Mouse (Mus musculus) c-Kit-positive CD71-negative TER-119-negative erythroid progenitor cells, embryonic 14.5 days (primary cell): Measurements from ENCODE around the gene Arhgap15.

ENCODE experiments used
- DNase-seq: peaks from one replicate; pipeline ENCODE4 v3.0.0-alpha.2; 2013; ENCODE audit warnings: low read depth

The Arhgap15 gene

DNA sequence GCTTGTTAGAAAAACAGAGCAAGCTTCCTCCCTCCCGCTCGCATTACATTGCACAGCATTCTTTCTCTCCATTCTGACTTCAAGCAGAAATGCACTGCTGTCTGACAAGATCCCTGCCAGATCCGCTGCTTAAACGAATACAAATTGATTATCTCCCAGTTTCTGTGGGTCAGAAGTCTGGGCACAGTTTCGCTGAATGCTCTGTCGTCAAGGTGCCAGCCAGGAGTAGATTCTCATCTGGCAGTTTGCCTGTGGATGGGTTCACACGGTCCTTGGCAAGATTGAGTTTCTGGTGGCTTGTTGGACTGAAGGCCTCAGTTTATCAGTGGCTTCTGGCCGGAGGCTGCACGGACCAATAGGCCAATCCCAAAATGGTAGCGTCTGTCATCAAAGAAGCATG, 435.9 kb downstream of the Arhgap15 start:
- no peak for DNase-seq

DNA sequence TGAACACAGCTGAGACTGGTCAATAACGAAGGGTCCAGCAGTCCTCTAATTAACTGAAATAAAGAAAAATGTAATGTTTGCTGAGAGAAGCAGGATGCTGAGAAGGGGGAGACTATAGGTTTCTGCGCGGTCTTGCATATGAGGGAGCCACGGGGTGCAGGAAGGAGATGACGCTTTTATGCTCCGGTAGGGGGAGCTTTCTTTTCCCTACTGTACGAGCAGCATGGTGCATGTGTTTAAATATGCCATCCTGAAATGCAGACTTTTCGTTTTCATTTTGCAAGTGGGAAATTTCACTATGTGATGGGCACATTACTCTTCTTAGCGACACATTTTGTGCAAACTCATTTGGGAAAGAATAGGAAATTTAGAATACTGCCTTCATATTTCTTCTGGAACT, 442.1 kb downstream of the Arhgap15 start:
- DNase-seq: no peak

DNA sequence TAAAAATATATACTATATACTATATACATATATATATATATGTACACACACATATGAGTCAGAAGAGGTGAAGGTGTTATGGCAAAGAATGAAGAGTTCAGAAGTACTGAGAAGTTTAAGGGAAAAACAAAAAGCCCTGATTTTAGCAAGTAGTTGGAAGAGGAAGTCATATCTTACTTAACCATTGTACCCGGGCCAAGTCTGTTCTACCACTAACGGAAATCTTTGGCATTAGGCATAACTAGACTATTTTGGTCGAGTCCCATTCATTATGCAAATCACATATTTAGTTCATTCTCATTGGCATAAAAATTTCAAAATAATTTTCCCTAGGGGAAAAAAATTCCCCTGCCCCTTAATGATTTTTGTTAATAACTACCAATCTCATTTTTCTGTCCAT, 443.4 kb downstream of the Arhgap15 start:
- no peak for DNase-seq

DNA sequence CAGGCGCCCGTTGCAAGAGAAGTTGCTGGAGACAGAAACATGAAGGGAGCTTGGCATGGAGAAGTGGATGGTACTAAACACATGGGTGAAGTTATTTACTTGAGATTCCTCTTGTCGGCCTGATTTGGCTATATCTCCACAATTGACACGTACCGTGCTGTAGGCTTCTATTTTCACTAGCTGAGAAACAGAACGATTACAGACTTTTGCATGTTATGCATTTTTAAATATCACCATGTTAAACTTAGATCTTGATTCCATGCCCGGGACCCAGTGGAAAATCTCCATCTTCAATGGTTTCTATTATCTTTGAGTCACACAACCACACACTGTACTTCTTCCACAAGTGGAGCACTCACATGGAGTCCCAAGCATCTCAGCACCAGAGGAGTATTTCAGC, 466.9 kb downstream of the Arhgap15 start:
- no peak for DNase-seq

DNA sequence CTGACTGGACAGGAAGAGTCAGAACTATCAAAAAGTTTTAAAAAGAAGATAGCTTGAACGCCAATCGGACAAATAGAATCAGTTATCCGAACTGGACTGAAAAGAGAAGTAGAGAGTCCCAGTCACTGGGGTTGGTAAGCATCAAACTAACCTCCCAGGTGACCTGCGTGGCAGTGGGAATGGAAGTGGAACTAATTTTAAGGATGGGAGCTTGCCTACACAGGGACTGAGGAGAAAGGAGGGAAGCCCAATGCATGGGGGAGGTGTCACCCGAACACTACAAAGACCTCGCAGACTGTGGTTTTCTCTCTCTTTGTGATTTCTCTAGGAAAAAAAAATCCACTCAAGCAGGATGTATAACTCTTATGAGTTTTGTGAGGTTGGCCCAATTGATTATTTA, 469.2 kb downstream of the Arhgap15 start:
- DNase-seq: no peak

DNA sequence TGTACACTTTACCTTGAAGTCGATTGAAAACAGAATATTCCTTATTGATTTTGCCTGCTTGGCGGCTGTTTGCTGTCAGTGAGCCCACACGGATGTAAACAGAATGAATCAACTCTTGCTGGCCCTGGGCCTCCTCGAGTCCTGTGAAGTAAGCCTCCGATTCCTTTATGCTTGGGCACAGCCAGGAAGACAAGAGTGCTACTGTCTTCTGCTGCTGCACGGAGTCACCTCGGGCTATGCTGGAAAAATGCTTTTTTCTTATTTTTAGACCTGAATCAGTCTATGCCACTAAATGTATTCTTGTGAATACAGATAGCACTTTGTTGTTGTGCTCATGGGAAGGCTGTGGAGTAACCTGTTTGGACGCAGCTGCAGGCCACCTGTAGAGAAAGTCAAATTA, 469.7 kb downstream of the Arhgap15 start:
- no peak for DNase-seq

DNA sequence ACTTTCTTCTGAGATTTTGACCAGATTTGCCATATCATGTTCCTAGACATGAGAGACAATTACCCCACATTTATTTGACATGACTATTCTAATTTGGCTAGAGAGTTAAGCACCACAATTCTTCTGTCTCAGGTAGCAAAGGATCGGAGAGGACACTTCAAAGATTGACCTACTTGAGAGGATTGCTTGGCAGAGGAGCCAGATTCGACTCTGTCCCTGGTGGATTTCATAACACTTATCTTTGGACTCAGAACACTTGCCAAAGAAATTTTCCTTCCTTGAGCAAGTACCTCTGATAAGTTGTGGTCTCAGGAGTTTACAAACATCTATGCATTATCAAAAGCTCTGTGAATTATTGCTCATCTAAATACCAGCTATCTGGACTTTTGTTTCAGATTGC, 473.1 kb downstream of the Arhgap15 start:
- no peak for DNase-seq

DNA sequence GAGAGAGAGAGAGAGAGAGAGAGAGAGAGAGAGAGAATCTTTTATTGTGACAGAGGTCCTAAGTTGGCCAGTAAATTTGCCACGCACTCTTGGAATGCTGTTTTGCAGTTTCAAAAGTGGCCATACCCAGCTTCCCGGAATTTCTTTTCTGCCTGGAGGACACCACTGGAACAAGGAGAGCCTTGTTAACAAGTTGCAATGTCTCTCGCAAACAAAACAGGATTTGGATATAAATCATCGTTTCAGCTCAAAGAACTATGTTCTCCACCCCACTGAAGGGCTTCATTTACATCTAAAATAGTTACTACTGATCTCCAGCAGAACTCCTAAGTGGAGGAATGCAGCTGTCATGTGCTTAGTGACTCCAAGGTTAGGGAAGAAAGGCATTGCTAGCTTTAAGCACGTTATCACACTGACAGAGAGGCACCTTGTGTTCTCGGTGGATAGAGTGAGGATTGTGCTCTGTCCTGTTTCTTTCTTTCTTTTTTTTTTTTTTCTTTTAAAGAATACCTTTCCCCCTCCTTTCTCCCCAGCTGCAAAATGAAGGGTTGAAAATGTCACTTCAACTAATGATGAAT, 473.6 kb downstream of the Arhgap15 start:
- no peak for DNase-seq

DNA sequence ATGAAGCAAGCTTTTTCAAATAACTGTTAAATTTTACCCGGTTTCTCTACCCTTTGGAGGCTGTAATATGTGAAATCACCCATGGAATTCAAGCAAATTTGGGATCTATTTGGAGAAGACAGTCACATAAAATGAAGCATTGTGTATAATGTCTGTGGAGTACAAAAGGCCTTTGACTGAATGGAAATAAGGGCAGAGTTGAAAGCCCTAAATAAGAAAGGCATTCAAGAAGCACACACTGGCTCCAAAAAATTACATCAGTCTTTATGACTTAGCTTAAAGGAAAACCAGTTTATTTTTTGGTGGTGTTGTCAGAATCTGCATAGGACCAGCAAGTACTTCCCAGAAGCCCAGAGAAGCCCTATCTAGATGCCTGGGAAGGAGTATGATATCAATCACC, 486.2 kb downstream of the Arhgap15 start:
- no peak for DNase-seq

DNA sequence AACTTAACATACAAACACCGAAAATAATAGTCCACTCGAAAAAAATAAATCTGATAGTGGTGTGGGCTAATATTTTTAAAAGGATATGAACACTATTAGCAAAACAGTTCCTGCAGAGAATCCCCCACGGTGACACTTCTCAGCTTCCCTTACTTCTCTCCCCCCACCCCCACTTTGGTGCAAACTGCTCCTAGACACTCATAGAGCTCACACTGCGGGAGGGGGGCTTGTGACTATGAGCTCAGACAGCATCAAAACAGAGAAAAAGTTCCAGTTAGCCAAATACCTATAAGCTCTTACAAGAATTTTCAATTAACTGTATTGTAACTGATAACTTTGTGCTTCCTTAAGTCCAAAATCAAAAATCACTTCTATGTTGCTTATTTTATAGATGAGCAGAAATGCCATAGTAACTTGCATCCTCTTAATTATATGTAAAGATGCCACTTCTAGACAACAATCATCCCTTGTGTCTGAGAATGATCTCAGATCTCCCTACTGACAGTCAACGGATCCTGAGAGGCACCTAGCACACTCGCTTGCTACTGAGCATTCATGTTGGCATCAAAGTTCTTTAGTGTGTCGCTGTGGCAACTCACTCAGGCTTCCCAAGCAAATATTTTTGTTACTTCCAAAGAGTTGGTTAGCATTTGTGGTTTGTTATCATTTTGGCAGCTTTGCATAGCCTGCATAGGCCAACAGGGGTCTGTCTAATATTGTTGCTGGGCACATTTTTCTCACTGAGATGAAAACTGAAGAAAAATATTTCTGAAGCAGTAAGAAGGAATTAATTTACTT, 493.2 kb downstream of the Arhgap15 start:
- no peak for DNase-seq

DNA sequence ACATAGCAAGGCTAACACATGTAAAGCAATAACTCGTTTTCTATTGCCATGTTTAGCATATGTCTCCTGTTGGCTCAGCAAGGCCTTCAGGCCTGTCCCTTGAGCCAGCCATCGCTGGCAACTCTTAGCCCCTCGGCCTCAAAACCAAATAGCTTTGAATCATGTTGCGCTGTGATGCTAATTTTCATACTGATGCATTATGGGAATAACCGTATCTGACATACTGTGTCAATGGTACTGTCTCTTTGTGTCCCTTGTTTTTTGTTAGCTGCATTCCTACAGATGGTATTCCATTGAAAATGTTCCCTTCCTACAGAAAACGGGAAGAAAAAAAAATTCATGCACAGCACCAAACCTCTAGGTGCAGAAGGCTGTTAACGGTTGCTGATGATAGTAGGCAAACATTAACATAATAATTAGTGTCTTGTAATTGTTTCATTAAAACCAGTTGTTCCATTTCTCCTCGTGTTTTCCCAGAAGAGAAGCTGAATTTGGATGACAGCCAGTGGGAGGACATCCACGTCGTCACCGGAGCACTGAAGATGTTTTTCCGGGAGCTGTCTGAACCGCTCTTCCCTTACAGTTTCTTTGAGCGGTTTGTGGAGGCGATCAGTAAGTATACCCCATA, 494.1 kb downstream of the Arhgap15 start:
- DNase-seq: no peak

DNA sequence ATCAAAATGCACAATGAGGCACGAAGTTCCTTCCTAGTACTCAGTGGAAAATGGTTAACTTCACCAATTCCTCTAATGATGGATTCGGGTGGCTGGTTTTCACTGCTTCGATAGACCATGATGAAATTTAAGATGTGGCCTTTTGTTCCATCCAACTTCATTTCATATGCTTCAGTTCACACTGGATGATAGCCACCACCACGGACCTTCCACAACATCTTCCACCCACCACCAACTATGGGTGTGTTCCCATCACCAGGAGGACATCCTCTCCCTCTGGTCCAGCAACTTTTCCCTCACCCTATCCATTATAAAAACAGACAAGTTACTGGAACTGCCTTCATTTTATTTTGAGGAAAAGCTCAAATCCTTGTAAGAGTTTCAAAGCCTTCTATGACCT, 506.7 kb downstream of the Arhgap15 start:
- no peak for DNase-seq

DNA sequence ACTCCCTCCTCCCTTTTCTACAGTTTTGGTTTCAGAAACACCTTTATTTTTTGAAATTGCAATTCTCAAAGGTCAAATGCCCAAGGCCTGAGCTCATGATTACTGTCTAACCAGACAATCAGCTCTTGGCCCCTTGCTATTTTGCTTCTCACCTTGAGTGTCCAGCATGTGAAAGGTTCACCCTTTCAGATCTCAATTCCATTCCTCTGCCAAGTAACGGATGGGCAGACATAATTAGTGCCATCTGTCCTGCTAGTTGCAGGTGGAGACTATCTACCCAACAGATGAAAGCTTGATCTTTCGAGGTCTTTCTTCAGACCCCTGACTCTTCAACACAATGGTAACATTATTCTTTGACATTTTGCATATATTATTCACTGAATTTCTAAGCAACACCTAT, 509.3 kb downstream of the Arhgap15 start:
- no peak for DNase-seq

DNA sequence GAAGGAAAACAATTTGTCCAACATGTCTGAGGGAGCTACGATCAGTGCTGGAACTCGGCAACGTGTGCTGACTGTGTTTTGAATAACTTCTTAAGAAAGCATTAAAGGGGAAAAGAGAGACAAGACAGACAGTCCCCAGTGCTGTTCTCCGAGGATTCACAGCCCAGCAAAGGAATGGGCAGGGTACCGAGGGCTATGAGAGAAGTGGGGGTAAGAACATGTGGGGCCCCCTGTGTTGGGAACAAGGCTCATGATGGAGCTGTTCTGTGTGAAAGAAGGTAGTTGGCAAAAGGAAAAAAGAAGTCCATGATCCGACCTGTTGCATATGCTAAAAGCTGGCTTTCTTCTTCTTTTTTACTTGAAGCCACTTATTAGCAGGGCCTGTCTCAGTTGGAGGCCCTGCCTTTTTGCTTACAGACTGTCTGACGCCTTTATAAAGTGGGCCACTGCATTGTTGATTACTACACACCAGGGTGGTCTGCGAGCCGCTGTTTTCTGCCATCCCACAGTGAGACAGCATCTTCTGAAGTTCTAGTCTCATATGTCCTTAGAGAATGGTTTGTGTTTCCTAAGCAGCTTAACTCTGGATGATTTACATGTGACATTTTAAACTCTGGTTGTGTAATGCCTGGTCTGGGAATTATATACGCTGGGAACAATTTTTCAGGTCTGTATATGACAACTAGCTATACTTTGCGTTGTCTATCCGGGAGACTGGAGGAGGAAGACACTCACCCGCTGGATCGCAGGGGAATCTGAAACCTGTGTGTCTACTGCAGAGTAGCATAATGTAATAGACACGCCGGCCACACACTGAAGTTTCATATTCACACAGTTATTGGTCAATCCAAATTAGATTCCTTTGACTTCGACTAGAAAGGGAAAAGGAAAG, 523.1 kb downstream of the Arhgap15 start:
- no peak for DNase-seq

DNA sequence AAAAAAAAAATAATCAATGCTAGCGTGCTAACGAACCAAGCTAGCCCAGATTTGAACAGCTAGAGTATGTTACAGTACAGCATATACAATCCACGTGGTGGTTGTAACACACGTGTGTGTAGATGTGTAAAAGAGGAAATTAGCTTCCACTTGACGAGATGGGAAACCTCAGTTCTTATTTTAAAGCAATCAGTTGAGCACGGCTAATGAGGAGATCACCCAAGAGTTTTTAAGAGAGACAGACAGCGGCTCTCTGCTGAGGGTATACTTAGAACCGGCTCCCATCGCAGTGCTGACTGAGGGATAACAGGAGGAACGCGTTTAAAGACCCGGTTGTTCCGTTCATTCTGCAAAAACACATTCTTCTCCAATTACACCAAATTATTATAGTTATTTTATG, 524.0 kb downstream of the Arhgap15 start:
- no peak for DNase-seq

DNA sequence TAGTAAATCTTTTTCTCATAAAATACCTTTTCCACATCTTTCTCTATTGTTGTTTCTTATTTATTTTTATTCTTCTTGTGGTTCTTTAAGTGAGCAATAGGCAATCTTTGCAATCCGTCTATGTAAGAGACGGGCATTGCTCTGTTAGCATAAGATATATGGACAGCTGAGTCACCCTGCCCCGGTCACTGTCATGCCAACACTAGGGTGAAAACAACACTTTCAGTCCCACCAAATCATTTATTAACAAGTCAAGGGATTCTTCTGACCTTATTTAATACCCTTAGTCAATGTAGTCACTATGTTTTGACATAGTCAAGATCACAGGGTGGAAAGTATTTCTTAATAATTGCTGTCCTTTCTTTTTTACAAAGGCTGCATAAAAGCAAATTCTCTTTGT, 525.8 kb downstream of the Arhgap15 start:
- DNase-seq: no peak

DNA sequence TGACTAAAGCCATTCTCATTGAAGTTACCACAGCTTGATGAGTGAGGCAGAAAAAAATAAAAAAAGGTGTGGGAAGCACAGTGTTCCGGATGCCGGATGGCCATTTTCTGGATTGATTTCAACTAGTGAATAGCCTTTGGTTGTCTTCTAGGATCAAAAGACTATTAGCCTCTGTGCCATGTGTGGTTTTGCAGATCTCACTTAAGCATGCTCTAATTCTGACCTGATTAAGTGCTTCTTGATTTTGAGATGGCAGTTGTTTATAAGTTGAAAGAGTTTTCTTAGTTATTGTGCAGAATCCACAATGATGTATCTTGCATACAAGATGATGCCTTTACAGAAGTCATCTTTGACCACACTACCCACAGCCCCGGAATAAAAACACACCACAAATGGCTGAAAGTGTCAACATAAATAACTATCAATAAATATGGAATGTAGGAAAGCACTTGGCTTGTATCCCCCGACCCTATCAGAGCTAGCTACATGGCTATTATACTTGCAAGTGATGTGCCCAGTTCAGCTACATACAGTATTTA, 537.6 kb downstream of the Arhgap15 start:
- no peak for DNase-seq

DNA sequence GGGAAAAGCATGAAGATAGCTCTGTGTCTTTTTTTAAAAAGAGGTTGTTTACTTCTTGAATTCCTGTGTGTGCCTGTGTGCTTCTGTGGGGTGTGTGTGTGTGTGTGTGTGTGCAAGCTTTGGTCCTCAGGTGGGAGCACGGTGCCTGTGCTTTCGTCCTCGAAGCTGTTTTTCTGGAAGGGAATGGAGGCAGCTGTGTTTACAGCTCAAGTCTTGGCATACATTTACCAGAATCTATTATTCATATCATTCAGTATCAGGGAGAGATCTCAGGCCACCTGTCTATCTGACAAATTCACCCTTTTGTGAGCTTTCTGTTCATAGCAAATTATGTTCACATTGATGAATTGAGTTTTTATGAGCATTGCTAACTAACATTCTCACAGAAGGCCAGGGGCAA, 550.5 kb downstream of the Arhgap15 start:
- no peak for DNase-seq

DNA sequence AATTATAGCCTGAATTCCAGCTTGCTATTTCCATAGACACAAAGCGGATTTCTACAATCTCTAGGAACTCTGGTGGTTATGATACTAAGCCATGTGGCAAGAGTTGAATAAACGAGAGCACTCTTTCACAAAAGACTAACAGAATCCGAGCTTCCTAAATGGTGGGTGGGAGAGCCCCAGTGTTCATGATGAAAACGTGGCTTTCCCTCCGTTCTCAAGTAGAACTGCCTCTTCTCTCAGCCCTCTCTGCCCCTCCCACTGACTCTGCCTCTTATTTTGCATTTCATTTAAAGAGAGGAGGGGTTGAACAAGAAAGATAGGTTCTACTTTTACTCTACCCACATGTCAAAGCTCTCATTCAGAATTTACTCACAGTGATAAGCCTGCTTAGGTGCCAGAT, 551.3 kb downstream of the Arhgap15 start:
- no peak for DNase-seq

DNA sequence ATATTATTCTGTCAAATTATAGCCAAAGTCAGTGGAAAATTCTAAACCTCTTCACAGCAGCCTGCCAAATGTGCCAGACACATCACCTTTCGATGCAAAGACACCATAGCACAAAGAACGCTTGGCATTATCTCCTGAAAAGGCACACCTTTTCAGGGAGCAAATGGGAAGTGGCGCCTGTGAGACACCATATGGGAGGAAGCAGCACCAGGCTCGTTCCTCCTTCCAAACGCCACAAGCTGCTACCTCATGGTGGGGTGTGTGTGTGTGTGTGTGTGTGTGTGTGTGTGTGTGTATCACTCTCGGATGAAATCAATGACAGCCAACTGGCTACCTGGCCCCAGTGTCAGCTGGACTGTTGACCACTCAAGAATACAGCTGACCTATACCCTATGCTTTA, 551.8 kb downstream of the Arhgap15 start:
- no peak for DNase-seq

DNA sequence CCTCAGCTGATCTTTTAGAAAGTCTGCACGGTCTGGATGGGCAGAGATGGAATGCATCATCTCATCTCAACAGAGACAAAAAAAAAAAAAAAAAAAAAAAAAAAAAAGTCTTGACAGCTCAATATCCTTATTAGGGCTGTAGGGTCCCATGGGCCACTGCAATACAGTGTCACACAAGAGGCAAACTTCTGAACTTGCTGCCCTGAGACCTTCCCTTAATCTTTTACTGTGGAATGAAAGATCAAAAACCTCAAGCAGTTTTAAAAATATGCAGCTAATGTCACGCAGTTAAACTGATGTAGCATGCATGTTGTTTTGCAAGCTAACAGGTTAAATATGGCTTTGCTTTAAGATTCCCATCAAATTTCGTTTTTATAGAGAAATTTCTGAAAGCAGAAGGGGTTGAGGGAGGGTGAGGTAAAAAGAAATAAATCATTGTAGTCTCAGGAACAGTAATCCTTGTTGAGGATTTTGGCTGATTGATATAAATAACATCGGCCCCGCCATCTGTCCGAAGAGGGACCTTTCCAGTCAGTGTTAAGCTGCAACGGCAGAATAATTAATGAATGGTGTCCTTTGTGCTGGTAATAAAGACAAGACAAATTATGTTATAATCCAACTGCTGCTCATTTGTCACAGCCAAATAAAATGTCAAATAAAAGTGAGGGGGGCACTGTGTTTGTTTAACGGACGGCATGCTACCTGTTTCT, 555.8 kb downstream of the Arhgap15 start:
- DNase-seq: no peak
